Mouse (Mus musculus) CH12.LX (cell line): ENCODE measurements around the gene Slc11a1.

Experiments
- CTCF ChIP-seq, 2 experiments: IDR thresholded peaks in 1 of 2; conservative IDR thresholded peaks in 1 of 2; 2 replicates each; pipeline ENCODE4 v1.5.1; 2011 to 2012; ENCODE audit warnings: low read depth in 2 of 2, low read length in 2 of 2, improper control_type of control experiment in 1 of 2, inconsistent platforms in 1 of 2, mild to moderate bottlenecking in 1 of 2, moderate library complexity in 1 of 2
- EP300 ChIP-seq: IDR thresholded peaks from 2 replicates; pipeline ENCODE4 v1.6.1; 2011; ENCODE audit warnings: low read length, improper control_type of control experiment
- JUN ChIP-seq: IDR thresholded peaks from 2 replicates; pipeline ENCODE4 v1.6.1; 2011; ENCODE audit warnings: low read depth, mild to moderate bottlenecking, low read length, improper control_type of control experiment, moderate library complexity; ENCODE audit not compliant: insufficient read depth
- KAT2A ChIP-seq: IDR thresholded peaks from 2 replicates; pipeline ENCODE4 v1.6.1; 2012; ENCODE audit warnings: low read length, improper control_type of control experiment, inconsistent platforms; ENCODE audit not compliant: insufficient replicate concordance
- MXI1 ChIP-seq: IDR thresholded peaks from 2 replicates; pipeline ENCODE4 v1.6.1; 2011; ENCODE audit warnings: mild to moderate bottlenecking, low read depth, low read length, improper control_type of control experiment
- POLR2A ChIP-seq: IDR thresholded peaks from 2 replicates; pipeline ENCODE4 v1.6.1; 2011; ENCODE audit warnings: low read depth, mild to moderate bottlenecking, improper control_type of control experiment, low read length
- SMC3 ChIP-seq: IDR thresholded peaks from 2 replicates; pipeline ENCODE4 v1.6.1; 2011; ENCODE audit warnings: low read depth, low read length, improper control_type of control experiment
- USF1 ChIP-seq: IDR thresholded peaks from 2 replicates; pipeline ENCODE4 v1.6.1; 2014; ENCODE audit warnings: low read depth, mild to moderate bottlenecking, inconsistent platforms, low read length, improper control_type of control experiment
- ZC3H11A ChIP-seq: IDR thresholded peaks from 2 replicates; pipeline ENCODE4 v1.6.1; 2012; ENCODE audit warnings: low read depth, mild to moderate bottlenecking, inconsistent platforms, low read length, improper control_type of control experiment
- ZNF384 ChIP-seq: IDR thresholded peaks from 2 replicates; pipeline ENCODE4 v1.6.1; 2012; ENCODE audit warnings: low read depth, low read length, improper control_type of control experiment, inconsistent platforms

GRCm38 (mm10) chr1:74339917-74340316 lies 35.1 kb upstream of the Slc11a1 start:
- TF ChIP-seq USF1 (no peak), POLR2A (no peak), SMC3 (no peak), CTCF (conservative IDR thresholded peaks at IDR 0.05 in 1 of 2, IDR thresholded peaks at IDR 0.05 in 1 of 2; ENCODE audit: low read depth in 2 of 2, low read length in 2 of 2) (no peak), ZC3H11A (no peak), ZNF384 (no peak), JUN (no peak), KAT2A (no peak), EP300 (no peak), MXI1 (no peak)
